Mouse (Mus musculus): ENCODE measurements around the gene Rftn2. TPM values are rescaled to one million over a fixed set of nuclear protein-coding genes. Genes with fewer than 3 reads are reported as not detected.

Gene Rftn2
- total and polyA plus RNA-seq, 2 experiments from 2014 or later = 10.4 to 11.4 TPM

DNA sequence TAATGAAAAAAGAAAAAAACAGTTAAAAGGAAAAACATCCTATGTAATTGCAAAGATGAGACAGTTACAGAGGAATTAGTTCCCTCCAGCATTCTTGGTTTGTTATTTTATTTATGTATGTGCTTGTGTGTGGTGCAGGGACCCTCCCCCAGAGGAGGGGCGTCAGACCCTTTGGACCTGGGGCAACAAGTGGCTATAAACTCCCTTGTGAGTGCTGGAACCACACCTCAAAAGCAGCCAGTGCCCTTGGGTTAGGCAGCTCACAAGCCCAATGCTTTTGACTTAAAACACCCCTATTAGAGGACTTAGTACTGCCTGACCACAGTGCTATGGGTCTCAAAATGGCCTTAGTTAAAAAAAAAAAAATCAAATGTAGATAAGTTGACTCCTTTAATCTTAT is 794 bp upstream of the Rftn2 start:
- no peak for TF ChIP-seq CTCF (IDR thresholded peaks at IDR 0.05)
- Histone ChIP-seq H3K27ac (ENCODE audit: low read depth, low read length) (no peak overlapping the region), H3K27me3 (ENCODE audit: insufficient read depth, low read length) (no peaks in the 10 kb centered on the region), H3K36me3 (ENCODE audit: insufficient read depth, low read length) (no peaks in the 10 kb centered on the region), H3K4me1 (ENCODE audit: insufficient read depth, low read length) (no peaks in the 10 kb centered on the region), H3K9ac (replicated peaks; ENCODE audit: low read length, poor library complexity, severe bottlenecking) (no peak overlapping the region), H3K4me3 (ENCODE audit: low read depth, low read length) (no peak overlapping the region), H3K4me2 (ENCODE audit: low read depth, low read length, poor library complexity, severe bottlenecking) (no peak overlapping the region), H3K9me3 (ENCODE audit: low read length) (no peaks in the 10 kb centered on the region)
- 59% methylated on average over 1 of the region's 1 CpGs for WGBS
- DNase-seq (ENCODE audit: low spot score) = no peak
- ATAC-seq (ENCODE audit: low FRiP score) = no peak

GRCm38 (mm10) chr1:55225398-55225797 is 1.2 kb downstream of the Rftn2 start:
- no peak for DNase-seq (ENCODE audit: low spot score)
- WGBS = 50% methylated on average over 3 of the region's 3 CpGs

DNA sequence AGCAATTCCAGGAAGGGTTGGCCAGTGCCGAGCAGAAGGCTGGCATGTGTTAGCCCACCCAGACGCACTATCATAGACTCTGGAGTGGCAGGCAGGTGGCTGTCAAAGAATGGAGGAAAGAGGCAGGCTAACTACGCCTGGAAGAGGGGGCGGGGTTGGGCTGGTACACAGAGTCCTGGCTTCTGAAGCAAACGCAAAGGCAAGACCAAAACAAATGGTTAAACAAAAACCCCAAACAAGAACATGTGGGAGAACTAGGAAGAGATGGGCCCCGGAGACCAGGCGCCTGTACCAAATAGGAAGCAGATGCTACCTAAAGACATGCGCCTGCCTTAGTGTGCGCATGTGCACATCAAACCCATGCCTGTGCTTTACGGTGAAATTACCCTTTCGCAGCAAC is 2.5 kb downstream of the Rftn2 start:
- ATAC-seq (ENCODE audit: low FRiP score) (0 out of 2 replicates have a peak, but pooled peaks have one; percentile 55), DNase-seq (ENCODE audit: low spot score) (peak; percentile 47)
- Histone ChIP-seq H3K9me3 (ENCODE audit: low read length) (no peaks in the 10 kb centered on the region), H3K4me1 (ENCODE audit: insufficient read depth, low read length) (no peaks in the 10 kb centered on the region), H3K4me3 (ENCODE audit: low read depth, low read length) (peak overlapping the region; percentile 38), H3K27me3 (ENCODE audit: insufficient read depth, low read length) (no peaks in the 10 kb centered on the region), H3K36me3 (ENCODE audit: insufficient read depth, low read length) (no peaks in the 10 kb centered on the region), H3K4me2 (ENCODE audit: low read depth, low read length, poor library complexity, severe bottlenecking) (peak overlapping the region; percentile 42), H3K9ac (replicated peaks; ENCODE audit: low read length, poor library complexity, severe bottlenecking) (no peak overlapping the region), H3K27ac (ENCODE audit: low read depth, low read length) (no peak overlapping the region)
- WGBS = 51% methylated on average over 11 of the region's 11 CpGs
- TF ChIP-seq CTCF (IDR thresholded peaks at IDR 0.05) = no peak

More at GRCm38 (mm10) chr1:55225398-55225797, 1.2 kb downstream of the Rftn2 start:
- no peak for ATAC-seq (ENCODE audit: low FRiP score)
- no peak for TF ChIP-seq CTCF (IDR thresholded peaks at IDR 0.05)
- H3K4me2 ChIP-seq (ENCODE audit: low read depth, low read length, poor library complexity, severe bottlenecking) = peak overlapping the region; percentile 30
- H3K4me1 ChIP-seq (ENCODE audit: insufficient read depth, low read length) = no peaks in the 10 kb centered on the region
- H3K4me3 ChIP-seq (ENCODE audit: low read depth, low read length) = peak overlapping the region; percentile 38
- no peaks in the 10 kb centered on the region for H3K27me3 ChIP-seq (ENCODE audit: insufficient read depth, low read length)
- no peaks in the 10 kb centered on the region for H3K9me3 ChIP-seq (ENCODE audit: low read length)
- H3K27ac ChIP-seq (ENCODE audit: low read depth, low read length) = peak overlapping the region; percentile 26; the same call in 1 of the 2 replicates
- H3K9ac ChIP-seq (replicated peaks; ENCODE audit: low read length, poor library complexity, severe bottlenecking) = 0 out of 2 replicates have a peak overlapping the region, but pooled peaks have one; percentile 36
- no peaks in the 10 kb centered on the region for H3K36me3 ChIP-seq (ENCODE audit: insufficient read depth, low read length)

- H3K4me2 ChIP-seq (ENCODE audit: low read depth, low read length, poor library complexity, severe bottlenecking) = no peak overlapping the region
- H3K4me3 ChIP-seq (ENCODE audit: low read depth, low read length) = no peak overlapping the region
- ATAC-seq (ENCODE audit: low FRiP score) (no peak), DNase-seq (ENCODE audit: low spot score) (no peak)
- no peak overlapping the region for H3K9ac ChIP-seq (replicated peaks; ENCODE audit: low read length, poor library complexity, severe bottlenecking)
- H3K36me3 ChIP-seq (ENCODE audit: insufficient read depth, low read length) = no peaks in the 10 kb centered on the region
- H3K9me3 ChIP-seq (ENCODE audit: low read length) = no peaks in the 10 kb centered on the region
- no peak for TF ChIP-seq CTCF (IDR thresholded peaks at IDR 0.05)
- H3K27ac ChIP-seq (ENCODE audit: low read depth, low read length) = no peak overlapping the region
- no peaks in the 10 kb centered on the region for H3K27me3 ChIP-seq (ENCODE audit: insufficient read depth, low read length)
- WGBS = 93% methylated on average over 7 of the region's 7 CpGs
- H3K4me1 ChIP-seq (ENCODE audit: insufficient read depth, low read length) = no peaks in the 10 kb centered on the region
Observed at GRCm38 (mm10) chr1:55223026-55223425, 3.6 kb downstream of the Rftn2 start.

GRCm38 (mm10) chr1:55221352-55221751 is 5.2 kb downstream of the Rftn2 start:
- Histone ChIP-seq H3K4me2 (ENCODE audit: low read depth, low read length, poor library complexity, severe bottlenecking) (no peak overlapping the region), H3K9me3 (ENCODE audit: low read length) (no peaks in the 10 kb centered on the region), H3K9ac (replicated peaks; ENCODE audit: low read length, poor library complexity, severe bottlenecking) (no peak overlapping the region), H3K36me3 (ENCODE audit: insufficient read depth, low read length) (no peaks in the 10 kb centered on the region), H3K27me3 (ENCODE audit: insufficient read depth, low read length) (no peaks in the 10 kb centered on the region), H3K4me3 (ENCODE audit: low read depth, low read length) (no peak overlapping the region), H3K4me1 (ENCODE audit: insufficient read depth, low read length) (no peaks in the 10 kb centered on the region), H3K27ac (ENCODE audit: low read depth, low read length) (no peak overlapping the region)
- peak; percentile 57 for DNase-seq (ENCODE audit: low spot score)
- WGBS = 49% methylated on average over 4 of the region's 4 CpGs
- ATAC-seq (ENCODE audit: low FRiP score) = no peak
- no peak for TF ChIP-seq CTCF (IDR thresholded peaks at IDR 0.05)

DNA sequence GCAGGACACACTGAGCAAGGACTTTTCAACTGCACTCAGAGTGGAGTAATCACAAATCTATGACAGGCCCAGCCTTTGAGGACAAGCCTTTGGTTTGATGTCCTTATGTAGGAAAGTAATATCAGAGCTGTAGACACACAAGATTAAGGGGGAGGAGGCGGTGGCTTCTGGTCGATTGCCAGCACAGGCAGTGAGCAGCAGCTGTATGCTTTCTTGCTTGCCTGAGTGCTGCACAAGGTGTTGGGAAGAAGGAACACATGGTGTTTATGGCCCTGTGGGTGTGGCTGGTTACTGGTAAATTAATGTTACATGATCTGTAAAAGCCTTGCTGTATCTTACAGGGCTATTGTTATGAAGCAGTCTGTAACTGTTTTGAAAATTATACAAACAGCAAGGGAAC is 9.4 kb downstream of the Rftn2 start:
- no peak overlapping the region for H3K27ac ChIP-seq (ENCODE audit: low read depth, low read length)
- no peaks in the 10 kb centered on the region for H3K9me3 ChIP-seq (ENCODE audit: low read length)
- ATAC-seq (ENCODE audit: low FRiP score) (no peak), DNase-seq (ENCODE audit: low spot score) (no peak)
- H3K4me2 ChIP-seq (ENCODE audit: low read depth, low read length, poor library complexity, severe bottlenecking) = no peak overlapping the region
- no peak overlapping the region for H3K9ac ChIP-seq (replicated peaks; ENCODE audit: low read length, poor library complexity, severe bottlenecking)
- H3K4me3 ChIP-seq (ENCODE audit: low read depth, low read length) = no peak overlapping the region
- H3K4me1 ChIP-seq (ENCODE audit: insufficient read depth, low read length) = no peaks in the 10 kb centered on the region
- no peaks in the 10 kb centered on the region for H3K27me3 ChIP-seq (ENCODE audit: insufficient read depth, low read length)
- no peak for TF ChIP-seq CTCF (IDR thresholded peaks at IDR 0.05)
- H3K36me3 ChIP-seq (ENCODE audit: insufficient read depth, low read length) = no peaks in the 10 kb centered on the region
- WGBS = 79% methylated on average over 2 of the region's 2 CpGs

Measured in midbrain, postnatal 0 days (tissue).